Mouse (Mus musculus) hindbrain, embryonic 11.5 days (tissue): ENCODE measurements around the gene Gzf1. TPM values are rescaled to one million over a fixed set of nuclear protein-coding genes. Genes with fewer than 3 reads are reported as not detected.

Source experiments
- ATAC-seq: fragments of 200-750 bp; cut with Nextera tagmentation; 2 replicates; pipeline ENCODE4 v1.8.0; 2017; ENCODE audit warnings: mild to moderate bottlenecking, moderate TSS enrichment, moderate library complexity; ENCODE audit not compliant: low FRiP score
- DNase-seq: peaks from one replicate; pipeline ENCODE4 v3.0.0-alpha.2; 2015; ENCODE audit warnings: low spot score
- H3K27ac ChIP-seq: fragments of 300-500 bp; sonication (generic); 2 replicates; pipeline ENCODE4 v1.5.1; 2014; ENCODE audit warnings: mild to moderate bottlenecking, low read depth, low read length
- H3K27me3 ChIP-seq: fragments of 300-500 bp; sonication (generic); 2 replicates; pipeline ENCODE4 v1.6.1; 2014; ENCODE audit warnings: mild to moderate bottlenecking, low read length, moderate library complexity, mixed read lengths; ENCODE audit not compliant: control insufficient read depth, insufficient read depth
- H3K36me3 ChIP-seq: fragments of 300-500 bp; sonication (generic); 2 replicates; pipeline ENCODE4 v1.6.1; 2014; ENCODE audit warnings: mild to moderate bottlenecking, low read length, moderate library complexity, mixed read lengths; ENCODE audit not compliant: control insufficient read depth, insufficient read depth
- H3K4me1 ChIP-seq: fragments of 300-500 bp; sonication (generic); replicated peaks from 2 replicates; pipeline ENCODE4 v1.6.1; 2014; ENCODE audit warnings: low read length, mixed read lengths; ENCODE audit not compliant: control insufficient read depth, insufficient read depth
- H3K4me2 ChIP-seq: fragments of 300-500 bp; sonication (generic); replicated peaks from 2 replicates; pipeline ENCODE4 v1.6.1; 2014; ENCODE audit warnings: mild to moderate bottlenecking, low read depth, low read length
- H3K4me3 ChIP-seq: fragments of 300-500 bp; sonication (generic); 2 replicates; pipeline ENCODE4 v1.5.1; 2014; ENCODE audit warnings: low read depth, low read length
- H3K9ac ChIP-seq: fragments of 300-500 bp; sonication (generic); 2 replicates; pipeline ENCODE4 v1.6.1; 2014; ENCODE audit warnings: low read depth, low read length
- H3K9me3 ChIP-seq: fragments of 300-500 bp; sonication (generic); 2 replicates; pipeline ENCODE4 v1.6.1; 2016; ENCODE audit warnings: low read length; ENCODE audit not compliant: control insufficient read depth
- WGBS: fragments of 180-500 bp; shearing (Covaris S2); extraction: QIAGEN DNeasy Blood & Tissue Kit; methylation state at CpG from one replicate; pipeline ENCODE4 v1.1.7; 2014; 5-methylcytosine and 5-hydroxymethylcytosine counted together
- polyA plus RNA-seq: library from polyadenylated mRNA; unstranded; fragments of >200 nt; fragmentation: Nextera tagmentation; extraction: Ambion mirVana; gene quantifications from 2 replicates; pipeline ENCODE4 v1.2.1, GENCODE M21; 2014

Gene Gzf1
- polyA plus RNA-seq, 1 experiment from 2014 or later: 21.0 TPM

DNA sequence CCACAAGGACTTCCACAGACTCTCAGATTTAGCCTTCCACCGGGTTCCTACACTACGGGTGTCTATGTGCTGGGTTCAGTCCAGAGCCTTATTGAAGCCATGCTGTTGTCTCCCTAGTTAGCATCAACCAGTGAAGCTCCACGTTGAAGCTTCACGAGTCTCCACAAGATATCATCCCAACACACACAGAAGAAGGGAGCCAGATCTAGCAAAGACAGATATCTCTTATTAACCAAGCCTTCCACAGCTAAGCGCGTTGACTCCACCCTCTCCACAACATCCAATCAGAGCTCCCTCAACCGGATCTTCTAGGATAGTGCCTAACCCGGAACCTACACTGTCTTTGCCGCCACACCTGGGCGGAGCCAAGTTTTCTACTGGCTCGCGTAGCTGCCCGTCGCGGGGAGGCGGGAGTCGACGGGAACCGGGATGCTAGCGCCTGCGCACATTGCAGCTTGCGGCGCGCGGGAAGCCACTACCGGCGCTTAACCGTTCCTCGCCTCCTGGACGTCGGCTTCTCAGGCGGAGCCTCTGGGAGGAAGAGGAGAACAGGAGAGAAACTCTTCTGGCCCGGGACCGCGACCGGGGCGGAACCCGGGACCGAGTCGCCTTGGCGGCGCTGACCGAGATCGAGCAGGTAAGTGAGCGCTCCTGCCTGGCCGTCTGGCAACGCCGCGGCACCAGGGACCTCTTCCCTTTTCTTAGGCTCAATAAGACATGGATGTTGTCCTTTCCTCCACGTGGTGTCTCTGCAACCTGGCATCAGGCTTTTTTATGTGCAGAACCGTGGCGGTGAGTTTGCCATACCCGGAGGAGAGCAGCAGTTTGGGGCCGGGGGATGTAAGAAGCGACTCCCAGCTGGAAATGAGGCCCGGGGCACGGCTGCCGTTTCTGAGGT, 8.4 kb upstream of the Gzf1 start, which contains the start of gene Nxt1:
Gene Nxt1 (plus strand): TSS at position 403 of the 898 bp plus-strand sequence.
- H3K4me3 ChIP-seq: peak within 1 kb of the TSS; percentile 78
- peak within 1 kb of the TSS; percentile 80 for H3K9ac ChIP-seq
- ATAC-seq: peak; percentile 99
- H3K27ac ChIP-seq: 0 out of 2 replicates have a peak within 1 kb of the TSS, but pooled peaks have one; percentile 6
- H3K4me1 ChIP-seq: 0 out of 2 replicates have a peak, but pooled peaks cover 2% of the 10 kb centered on the region
- no peaks in the 10 kb centered on the region for H3K27me3 ChIP-seq
- peak within 1 kb of the TSS; percentile 48 for H3K4me2 ChIP-seq
- 1% methylated on average over 58 of the region's 58 CpGs for WGBS
- 0 out of 2 replicates have a peak, but pooled peaks cover 4% of the 10 kb centered on the region for H3K36me3 ChIP-seq
- no peaks in the 10 kb centered on the region for H3K9me3 ChIP-seq
- DNase-seq: peak; percentile 99

DNA sequence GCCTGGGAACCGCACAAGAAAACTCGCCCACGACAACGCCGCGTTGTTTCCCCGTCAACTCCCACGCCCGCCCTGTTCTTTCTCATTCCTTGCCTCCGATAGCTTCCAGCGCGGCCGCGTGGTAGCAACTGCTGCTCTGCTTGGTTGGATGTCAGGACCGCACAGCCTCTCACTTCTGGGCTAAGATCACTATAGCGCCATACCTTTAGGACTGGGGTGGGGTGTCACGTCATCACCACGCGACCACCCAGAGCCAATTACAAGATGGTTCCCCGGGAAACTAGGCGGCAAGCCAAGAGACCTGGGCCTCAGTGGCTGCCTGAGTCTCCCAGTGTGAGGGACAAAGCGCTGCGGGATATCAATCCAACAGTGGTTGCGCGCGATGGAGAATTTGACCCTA, 3.0 kb upstream of the Gzf1 start:
- peak; percentile 87 for DNase-seq
- Histone ChIP-seq H3K4me3 (peak overlapping the region; percentile 34), H3K4me2 (peak overlapping the region; percentile 50), H3K9ac (peak overlapping the region; percentile 49; the same call in 1 of the 2 replicates), H3K36me3 (0 out of 2 replicates have a peak, but pooled peaks cover 4% of the 10 kb centered on the region), H3K27me3 (no peaks in the 10 kb centered on the region), H3K27ac (peak overlapping the region; percentile 37), H3K9me3 (no peaks in the 10 kb centered on the region), H3K4me1 (0 out of 2 replicates have a peak, but pooled peaks cover 5% of the 10 kb centered on the region)
- peak; percentile 46 for ATAC-seq
- 4% methylated on average over 26 of the region's 26 CpGs for WGBS

DNA sequence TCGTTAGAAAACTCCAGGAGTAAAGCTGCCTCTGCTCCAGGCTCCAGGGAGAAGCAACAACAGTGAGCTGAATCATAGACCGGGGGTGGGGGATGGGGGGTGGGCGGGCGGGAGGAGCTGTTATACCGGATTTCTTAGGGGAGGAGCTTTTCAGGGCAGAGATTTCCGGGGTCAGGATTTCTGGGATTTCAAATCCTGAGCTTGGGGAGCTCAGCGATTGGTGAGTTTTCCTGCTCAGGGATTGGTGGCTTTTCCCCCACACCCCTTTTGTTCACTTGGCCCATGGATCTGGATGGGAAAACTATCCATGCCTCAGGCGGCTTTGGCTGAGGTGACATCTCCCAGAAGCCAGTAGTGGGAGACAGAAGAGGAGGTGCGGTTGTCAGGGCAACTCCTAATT, 1.5 kb upstream of the Gzf1 start:
- Histone ChIP-seq H3K4me3 (no peak overlapping the region), H3K4me1 (0 out of 2 replicates have a peak, but pooled peaks cover 4% of the 10 kb centered on the region), H3K9me3 (no peaks in the 10 kb centered on the region), H3K4me2 (peak overlapping the region; percentile 9; the same call in 1 of the 2 replicates), H3K27ac (peak overlapping the region; percentile 63), H3K36me3 (0 out of 2 replicates have a peak, but pooled peaks cover 4% of the 10 kb centered on the region), H3K9ac (no peak overlapping the region; the same call in 1 of the 2 replicates), H3K27me3 (no peaks in the 10 kb centered on the region)
- WGBS: 1% methylated on average over 9 of the region's 9 CpGs
- DNase-seq (peak; percentile 63), ATAC-seq (peak; percentile 34)

DNA sequence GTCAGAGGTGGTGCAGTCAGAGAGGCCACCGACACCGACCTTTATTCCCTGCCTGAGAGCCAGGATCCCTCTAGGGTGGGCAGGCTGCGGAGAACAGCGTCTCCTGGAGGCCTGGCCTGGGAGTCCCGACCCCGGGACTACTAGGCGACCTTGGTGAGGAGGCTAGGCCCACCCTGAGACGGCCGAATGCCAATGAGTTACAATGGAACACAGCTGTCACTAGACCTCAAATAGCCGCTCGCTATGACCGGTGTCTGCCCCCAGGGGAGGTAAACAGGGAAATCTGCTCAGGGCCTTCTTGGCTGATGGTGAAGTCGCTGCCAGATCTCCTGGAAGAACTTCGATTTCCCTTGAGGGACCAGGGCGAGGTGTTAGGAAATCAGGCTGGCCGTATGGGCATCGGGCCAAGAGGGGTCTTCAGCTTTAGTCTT, 653 bp downstream of the Gzf1 start:
- peak overlapping the region; percentile 79 for H3K4me3 ChIP-seq
- H3K27ac ChIP-seq: peak overlapping the region; percentile 70
- H3K36me3 ChIP-seq: peaks cover 3% of the 10 kb centered on the region; the same call in 1 of the 2 replicates
- 0 out of 2 replicates have a peak, but pooled peaks cover 4% of the 10 kb centered on the region for H3K4me1 ChIP-seq
- H3K4me2 ChIP-seq: peak overlapping the region; percentile 73
- H3K9me3 ChIP-seq: no peaks in the 10 kb centered on the region
- no peaks in the 10 kb centered on the region for H3K27me3 ChIP-seq
- peak overlapping the region; percentile 74 for H3K9ac ChIP-seq
- WGBS: 11% methylated on average over 17 of the region's 17 CpGs
- peak; percentile 66 for DNase-seq
- ATAC-seq: peak; percentile 69

DNA sequence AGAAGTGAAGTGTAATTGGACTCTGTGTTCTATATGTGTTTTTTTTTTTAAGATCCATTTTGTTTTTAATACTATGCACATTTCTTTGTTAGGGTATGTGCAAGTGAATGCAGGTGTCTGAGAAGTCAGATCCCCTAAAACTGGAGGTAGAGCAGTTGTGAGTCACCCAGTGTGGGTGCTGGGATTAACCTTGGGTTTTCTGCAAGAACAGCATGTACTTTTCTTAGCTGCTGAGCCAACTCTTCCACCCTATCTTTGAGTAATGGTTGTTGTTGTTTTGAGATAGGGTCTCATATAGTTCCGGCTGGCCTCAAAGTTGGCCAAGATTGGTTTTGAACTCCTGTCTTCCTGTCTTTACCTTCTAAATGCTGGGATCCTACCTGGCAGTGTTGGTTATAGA, 2.2 kb downstream of the Gzf1 start:
- H3K27ac ChIP-seq: no peak overlapping the region
- 0 out of 2 replicates have a peak, but pooled peaks cover 4% of the 10 kb centered on the region for H3K4me1 ChIP-seq
- 93% methylated on average over 1 of the region's 1 CpGs for WGBS
- peaks cover 3% of the 10 kb centered on the region; the same call in 1 of the 2 replicates for H3K36me3 ChIP-seq
- ATAC-seq (no peak), DNase-seq (no peak)
- no peak overlapping the region for H3K9ac ChIP-seq
- no peaks in the 10 kb centered on the region for H3K27me3 ChIP-seq
- no peak overlapping the region for H3K4me3 ChIP-seq
- H3K9me3 ChIP-seq: no peaks in the 10 kb centered on the region
- no peak overlapping the region for H3K4me2 ChIP-seq

DNA sequence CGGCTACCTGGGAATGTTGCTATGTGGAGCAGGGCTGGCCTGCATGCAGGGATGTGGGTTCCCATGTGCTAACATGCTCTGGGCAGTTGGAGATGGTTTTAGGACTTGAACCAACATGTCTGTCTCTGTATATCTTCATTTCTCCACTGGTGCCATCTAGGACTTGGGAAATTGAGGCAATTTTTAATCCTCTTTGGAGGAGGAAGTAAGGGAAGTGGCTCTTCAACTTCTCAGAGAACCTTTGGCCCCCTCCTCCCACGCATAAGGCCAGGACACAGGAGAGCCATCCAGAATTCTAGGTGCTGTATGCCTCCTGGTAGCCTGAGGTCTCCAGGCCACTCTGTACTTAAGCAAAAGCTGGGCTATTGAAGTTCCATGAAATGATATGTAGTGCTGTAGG, 4.1 kb downstream of the Gzf1 start:
- Histone ChIP-seq H3K27ac (no peak overlapping the region), H3K4me2 (no peak overlapping the region), H3K4me3 (no peak overlapping the region), H3K9ac (no peak overlapping the region), H3K4me1 (0 out of 2 replicates have a peak, but pooled peaks cover 4% of the 10 kb centered on the region), H3K36me3 (peaks cover 3% of the 10 kb centered on the region; the same call in 1 of the 2 replicates), H3K27me3 (no peaks in the 10 kb centered on the region), H3K9me3 (no peaks in the 10 kb centered on the region)
- 100% methylated on average over 2 of the region's 2 CpGs for WGBS
- ATAC-seq (no peak), DNase-seq (no peak)

DNA sequence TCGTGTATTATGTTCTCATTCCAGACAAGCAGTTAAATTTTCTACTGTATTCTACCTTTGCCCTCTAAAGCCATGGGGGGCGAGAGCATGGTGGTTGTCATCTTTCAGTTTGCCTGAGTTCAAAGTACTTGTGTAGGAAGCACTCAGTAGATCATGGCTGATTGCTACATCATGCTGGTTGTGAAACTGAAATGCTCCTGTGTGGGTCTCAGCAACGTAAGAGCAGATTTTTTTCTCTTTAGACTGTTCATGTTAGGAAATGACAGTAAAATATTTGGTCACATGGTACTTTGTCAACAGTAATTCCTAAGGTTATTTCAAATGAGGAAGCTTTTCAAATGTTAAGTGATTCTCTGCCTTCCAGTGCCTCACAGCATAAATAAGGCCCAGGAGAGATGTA, 4.9 kb downstream of the Gzf1 start:
- DNase-seq (no peak), ATAC-seq (no peak)
- Histone ChIP-seq H3K36me3 (peaks cover 4% of the 10 kb centered on the region; the same call in 1 of the 2 replicates), H3K4me1 (0 out of 2 replicates have a peak, but pooled peaks cover 4% of the 10 kb centered on the region), H3K9me3 (no peaks in the 10 kb centered on the region), H3K27me3 (no peaks in the 10 kb centered on the region), H3K27ac (no peak overlapping the region), H3K4me2 (no peak overlapping the region), H3K4me3 (no peak overlapping the region), H3K9ac (no peak overlapping the region)
- WGBS: 91% methylated on average over 3 of the region's 3 CpGs

DNA sequence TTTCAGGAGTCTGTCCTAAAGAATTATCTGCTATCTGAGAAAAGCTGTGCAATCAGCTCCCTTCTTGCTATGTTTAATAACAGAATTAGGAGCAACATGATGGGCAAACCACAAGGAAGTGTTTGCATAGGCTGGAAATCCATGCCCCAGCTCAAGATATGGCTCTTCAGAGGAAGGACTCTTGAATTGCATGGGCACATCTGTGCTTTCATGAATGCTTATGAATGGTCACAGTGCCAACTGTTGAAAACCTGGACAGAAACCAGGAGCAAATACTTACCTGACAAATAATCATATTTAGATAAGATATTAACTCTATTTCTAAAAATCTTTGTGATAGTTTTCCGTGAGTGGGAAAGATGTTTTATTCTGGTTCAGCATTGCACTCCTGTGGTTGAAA, 6.0 kb downstream of the Gzf1 start:
- no peak overlapping the region for H3K9ac ChIP-seq
- 0 out of 2 replicates have a peak, but pooled peaks cover under 1% of the 10 kb centered on the region for H3K4me1 ChIP-seq
- peaks cover 6% of the 10 kb centered on the region; the same call in 1 of the 2 replicates for H3K36me3 ChIP-seq
- no peak for DNase-seq
- H3K9me3 ChIP-seq: no peaks in the 10 kb centered on the region
- no peak overlapping the region for H3K4me3 ChIP-seq
- no peaks in the 10 kb centered on the region for H3K27me3 ChIP-seq
- no peak overlapping the region for H3K4me2 ChIP-seq
- ATAC-seq: no peak
- 91% methylated on average over 1 of the region's 1 CpGs for WGBS
- H3K27ac ChIP-seq: no peak overlapping the region
